Mouse (Mus musculus): Measurements from ENCODE around the gene Pdha2.

Pdha2 gene

DNA sequence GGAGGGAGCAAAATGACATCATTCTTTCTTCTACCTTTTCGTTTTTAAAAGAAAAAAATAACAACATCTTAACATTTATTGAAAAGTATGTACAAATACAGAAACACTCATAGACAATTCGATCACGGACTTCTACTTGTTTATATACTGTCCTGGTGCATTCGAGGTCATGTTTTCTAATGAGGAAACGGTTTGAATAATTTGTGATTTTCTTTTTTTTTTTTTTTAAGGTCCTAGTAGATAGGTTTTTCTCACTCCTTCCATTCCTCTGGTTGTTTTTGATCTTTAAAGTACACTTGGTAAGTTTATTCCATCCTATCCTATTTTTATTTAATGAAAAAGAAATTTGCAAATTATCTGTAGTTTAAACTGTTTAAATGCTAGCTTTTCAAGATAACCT is at the start of gene Pdha2:
Gene Pdha2, minus strand, starts transcription at position 101 of the 400 bp plus-strand sequence.
- DNase-seq (ENCODE audit: low read depth, low spot score), result no peak

DNA sequence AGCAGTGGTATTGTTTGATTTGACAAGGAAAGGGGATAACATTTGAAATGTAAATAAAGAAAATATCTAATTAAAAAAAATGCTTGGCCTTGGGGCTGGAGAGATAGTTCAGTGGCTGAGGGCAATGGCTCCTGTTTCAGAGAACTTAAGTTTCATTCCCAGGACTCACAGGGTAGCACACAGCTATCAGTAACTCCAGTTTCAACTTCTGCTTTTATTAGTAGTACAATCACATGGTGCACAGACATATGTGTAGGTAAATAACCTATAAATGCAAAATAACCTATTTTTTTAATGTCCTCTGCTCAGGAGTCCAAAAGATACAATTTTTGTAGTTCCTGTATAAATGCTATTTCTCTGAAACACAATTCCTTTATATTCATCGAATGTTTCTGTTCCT is 48.4 kb upstream of the Pdha2 start:
- no peak for DNase-seq (ENCODE audit: low read depth, low spot score)

DNA sequence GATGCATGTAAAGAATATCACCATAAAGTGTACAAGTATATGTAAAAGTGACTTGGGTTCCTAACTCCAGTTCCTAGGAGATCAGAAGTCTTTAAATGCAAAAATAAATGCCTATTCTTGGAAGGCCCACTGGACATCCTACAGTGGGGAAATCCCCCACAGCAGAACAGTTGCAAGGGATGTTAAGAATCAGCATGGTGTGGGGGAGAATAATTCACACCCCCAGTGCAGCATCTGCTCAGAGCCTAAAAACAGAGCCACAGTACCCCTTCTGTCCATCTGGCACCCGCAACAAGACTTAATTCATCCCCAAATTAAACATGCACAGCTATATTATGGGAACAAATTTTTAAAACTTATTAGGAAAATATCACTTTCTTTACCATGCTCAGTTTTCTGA is 39.3 kb upstream of the Pdha2 start:
- no peak for DNase-seq (ENCODE audit: low read depth, low spot score)

DNA sequence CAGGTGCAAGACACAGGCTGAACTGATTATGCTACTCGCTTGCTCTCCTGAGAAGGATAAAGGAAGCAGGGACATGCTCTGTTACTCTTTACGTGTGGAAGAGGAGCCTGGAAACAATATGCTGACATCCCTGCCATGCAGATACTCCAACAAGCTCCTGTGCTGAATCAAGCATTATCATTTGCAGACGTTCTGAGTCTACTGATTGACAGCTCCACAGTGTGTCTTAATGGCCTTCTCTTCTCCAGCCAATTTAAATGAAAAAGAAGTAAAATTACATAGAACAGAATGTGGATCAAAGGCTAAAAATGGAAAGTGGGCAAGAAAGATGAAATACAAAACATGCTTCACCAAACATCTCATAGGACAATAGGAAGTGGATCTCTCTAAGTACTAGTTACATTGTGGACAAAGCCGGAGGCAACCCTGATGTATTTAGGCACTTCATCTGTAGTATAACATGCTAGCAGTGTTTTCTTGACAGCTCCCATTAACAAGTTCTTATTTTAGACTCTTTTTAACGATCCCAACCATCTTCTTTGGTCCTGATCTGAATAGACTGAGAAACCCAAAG is 32.7 kb upstream of the Pdha2 start:
- DNase-seq (ENCODE audit: low read depth, low spot score), result no peak

DNA sequence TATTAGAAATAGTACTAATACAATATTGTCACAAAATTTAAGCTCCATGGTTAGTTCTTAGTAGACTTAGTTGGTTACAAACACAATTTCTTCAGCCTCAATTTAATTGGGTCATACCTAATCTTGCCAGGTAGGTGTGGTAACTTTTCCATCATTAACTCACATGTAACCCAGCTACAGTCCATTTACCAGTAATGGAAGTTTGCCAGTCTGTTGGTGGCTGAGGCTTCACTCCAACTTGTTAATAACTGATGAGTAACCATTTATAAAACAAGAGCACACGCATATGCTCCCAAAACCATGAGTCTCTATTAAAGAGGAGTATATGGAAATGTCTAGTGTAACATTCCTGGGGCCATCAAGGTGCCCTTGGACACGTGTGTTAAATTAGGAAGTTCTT is 25.9 kb upstream of the Pdha2 start:
- no peak for DNase-seq (ENCODE audit: low read depth, low spot score)

DNA sequence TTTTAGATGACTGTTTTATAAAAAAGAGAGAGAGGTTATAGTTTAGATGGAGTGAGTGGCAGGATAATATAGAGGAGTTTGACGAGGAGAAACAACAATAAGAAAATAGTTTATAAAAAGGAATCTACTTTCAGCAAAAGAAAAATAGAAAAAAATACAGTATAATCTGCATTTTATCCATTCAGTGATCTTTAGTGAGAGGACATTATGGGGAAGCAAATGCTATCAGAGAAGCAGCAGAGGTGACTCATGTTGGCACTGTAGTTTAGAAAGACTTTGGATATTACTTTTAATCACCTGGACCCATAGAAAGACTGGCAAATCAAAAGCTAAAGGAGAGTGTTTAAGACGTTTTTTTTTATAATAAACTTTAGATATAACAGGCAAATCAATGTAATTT is 17.0 kb upstream of the Pdha2 start:
- no peak for DNase-seq (ENCODE audit: low read depth, low spot score)

DNA sequence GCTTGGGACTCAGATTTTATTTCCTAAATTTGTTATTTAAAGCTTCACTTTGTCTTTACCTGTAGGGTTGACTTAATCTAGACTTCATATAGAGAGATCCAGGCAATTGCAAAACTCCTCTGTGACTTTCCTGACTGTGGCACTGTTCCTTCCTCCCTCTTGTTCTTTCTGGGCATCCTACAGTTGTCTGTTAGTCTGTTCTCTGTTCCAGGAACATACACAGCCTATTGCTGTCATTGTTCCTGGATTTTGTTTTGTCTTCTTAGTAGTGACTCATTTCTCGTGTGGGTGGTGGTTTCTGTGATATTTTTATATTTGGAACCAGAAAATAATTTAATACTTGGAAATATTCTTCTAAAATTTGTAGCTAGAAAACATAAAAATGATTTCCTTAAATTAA is 10.2 kb upstream of the Pdha2 start:
- no peak for DNase-seq (ENCODE audit: low read depth, low spot score)

DNA sequence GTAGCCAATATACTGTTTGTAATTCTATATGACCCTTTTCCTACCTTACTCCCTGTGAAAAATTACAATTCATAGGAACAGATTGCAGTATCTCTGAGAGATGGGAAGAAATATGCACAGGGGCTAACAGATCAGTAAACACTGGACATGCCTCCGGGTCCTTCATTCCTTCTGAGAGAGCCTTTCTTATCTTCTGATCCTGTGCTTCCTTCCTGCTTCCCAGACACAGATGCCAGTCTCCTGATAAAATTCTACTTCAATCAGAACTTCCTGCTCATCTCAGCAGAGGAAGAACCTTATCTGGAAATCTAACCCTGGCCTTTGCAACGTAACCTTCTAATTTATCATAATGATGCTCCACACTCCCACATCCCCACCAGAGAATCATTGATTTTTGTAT is 6.4 kb upstream of the Pdha2 start:
- no peak for DNase-seq (ENCODE audit: low read depth, low spot score)

DNA sequence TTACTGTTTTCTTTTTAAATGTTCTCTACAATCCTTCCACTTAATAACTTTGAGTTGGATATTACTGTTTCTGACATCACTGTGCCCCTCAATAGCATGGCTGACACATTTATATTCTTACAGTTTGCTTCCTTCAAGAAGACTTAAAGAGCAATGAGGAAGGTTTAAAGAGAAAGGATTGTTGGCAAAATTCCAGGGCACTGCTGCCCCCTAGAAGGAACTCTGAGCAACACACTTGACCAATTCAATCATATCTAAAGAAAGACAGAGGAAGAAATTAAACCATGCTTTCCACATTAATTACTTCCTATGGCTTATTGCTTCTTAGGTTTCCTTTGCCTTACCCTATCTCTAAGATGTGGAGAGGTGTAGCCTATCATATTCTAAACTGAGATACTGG is 4.8 kb upstream of the Pdha2 start:
- DNase-seq (ENCODE audit: low read depth, low spot score), result no peak

DNA sequence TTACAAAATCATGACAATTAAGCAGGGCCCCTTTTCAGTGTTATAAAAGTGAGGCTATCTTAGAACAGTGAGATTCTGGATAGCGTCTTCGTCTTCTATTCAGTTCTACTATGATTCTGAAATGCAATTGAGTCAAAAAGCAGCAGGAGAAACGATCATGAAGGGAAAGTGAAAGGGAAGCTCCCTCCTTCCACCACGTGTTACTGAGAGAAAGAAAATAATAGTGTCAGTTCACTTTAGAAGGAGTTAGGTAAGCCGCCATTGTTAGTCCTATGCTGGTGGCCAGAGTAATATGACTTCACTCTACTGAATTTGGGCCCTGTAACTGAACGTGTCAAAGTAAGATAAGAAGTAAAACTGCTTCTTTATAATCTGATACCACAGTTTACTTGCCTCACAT is 4.1 kb upstream of the Pdha2 start:
- DNase-seq (ENCODE audit: low read depth, low spot score), result no peak

DNA sequence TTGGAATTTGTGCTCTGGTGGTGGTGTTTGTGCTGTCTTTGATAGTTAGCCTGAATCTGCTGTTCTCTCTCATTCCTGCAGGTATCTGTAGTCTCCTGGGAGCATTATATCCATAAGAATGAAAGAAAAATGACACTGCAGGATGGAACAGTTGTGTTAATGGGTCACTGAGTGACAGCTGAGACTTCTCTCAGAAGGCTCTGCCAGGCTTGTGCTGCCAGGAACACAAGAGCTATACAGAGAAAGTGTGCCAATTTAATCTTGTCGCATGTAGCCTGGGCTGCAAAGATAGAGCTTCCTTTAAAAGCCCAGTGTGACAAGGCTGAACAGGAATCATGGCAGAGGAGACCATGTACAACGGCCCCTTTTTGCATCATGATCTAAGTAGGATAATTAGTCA is 2.6 kb upstream of the Pdha2 start:
- no peak for DNase-seq (ENCODE audit: low read depth, low spot score)

DNA sequence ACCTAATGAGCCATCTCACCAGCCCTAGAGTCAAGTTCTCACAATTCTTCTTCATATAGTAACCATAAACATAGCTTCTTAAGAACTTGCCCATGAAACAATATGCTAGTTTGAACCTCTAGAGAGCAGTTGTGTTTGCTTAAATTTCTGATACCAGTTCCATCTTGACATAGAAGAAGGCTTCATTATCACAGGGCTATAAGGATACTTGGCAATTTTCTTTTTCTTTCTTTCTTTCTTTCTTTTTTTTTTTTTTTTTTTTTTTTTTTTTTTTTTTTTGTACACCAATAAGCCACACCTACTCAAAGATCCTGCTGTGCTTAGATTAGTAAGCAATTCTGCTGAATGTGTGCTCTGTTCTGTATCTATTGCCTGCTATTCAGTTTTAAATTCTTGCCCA is 2.0 kb upstream of the Pdha2 start:
- DNase-seq (ENCODE audit: low read depth, low spot score), result no peak

DNA sequence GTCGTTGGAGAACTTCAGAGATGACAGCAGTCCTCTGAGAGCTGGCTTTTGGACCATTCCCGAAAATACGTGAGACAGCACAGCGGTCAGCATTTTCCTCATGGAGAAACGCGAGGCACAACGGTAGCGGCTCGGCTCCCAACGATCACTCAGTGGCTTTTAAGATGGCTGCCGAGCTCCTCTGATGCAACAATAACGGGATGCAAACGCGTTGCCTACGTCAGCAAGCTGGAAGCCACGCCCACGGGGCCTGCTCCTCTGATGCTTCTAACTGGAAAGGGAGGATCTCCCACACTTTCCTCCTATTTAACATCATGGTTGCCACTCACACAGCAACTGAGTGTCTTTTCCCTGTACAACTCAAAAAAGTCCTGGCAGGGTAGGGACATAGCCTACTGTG is 511 bp downstream of the Pdha2 start:
- DNase-seq (ENCODE audit: low read depth, low spot score), result no peak

DNA sequence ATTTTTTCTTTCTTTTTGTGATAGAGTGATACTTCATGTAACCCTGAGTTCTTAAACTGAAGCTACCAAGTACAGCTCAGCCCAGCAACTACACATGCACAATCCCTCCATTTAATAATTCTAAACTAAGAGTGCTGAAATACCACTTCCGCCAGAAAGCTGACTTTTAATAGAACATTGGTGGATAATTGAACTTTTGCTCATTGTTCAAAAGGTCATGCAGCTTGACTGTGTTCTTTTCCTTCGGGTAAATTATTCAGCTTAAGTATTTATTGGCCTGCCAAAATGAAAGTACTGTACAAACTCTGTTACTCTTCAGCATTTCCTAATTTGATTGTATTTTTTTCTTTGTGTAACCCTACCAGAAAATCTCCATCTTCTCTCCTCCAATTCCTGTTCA is 10.4 kb downstream of the Pdha2 start:
- no peak for DNase-seq (ENCODE audit: low read depth, low spot score)

DNA sequence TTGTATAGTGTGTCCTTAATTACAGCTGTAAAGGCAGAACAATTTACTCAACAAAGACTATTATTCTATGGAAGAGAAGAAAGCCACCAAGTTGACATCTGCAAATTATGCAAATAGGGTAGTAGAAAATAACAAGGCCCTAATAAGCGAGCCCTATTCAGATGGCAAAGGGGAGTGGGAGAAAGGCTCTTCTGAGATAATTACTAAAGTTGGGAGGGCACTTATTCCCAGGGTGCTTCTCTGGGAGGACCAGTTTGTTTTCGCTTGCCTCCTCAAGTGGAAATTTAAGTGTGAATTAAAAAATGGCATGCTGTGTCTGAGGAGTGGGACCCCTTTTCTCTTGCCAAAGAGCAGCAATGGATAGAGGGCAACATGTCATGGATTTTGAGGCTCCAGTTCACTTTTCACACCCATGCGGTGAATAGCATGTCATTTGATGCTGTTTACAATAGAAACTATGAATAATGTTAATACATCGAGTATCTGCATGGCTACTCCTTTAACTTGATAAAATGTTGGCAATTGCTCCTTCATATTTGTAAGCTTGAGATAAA is 14.8 kb downstream of the Pdha2 start:
- no peak for DNase-seq (ENCODE audit: low read depth, low spot score)

DNA sequence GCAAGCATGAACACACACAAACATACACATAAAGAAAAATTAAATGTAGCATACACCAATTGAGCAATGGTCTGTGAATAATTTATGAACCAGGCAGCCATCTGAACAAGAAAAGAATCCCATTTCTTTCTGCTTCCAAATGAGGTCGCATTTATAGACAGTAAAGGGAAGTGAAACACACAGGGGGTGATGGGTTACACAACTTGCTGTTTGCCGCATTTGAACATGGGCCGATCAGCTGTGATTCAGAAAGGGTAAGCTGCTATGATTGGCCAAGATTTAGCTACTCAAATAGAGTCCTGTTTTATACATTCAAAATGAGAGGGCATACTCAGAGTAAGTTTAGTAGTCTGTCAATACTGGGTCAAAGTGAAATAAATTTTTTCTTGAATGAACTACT is 20.5 kb downstream of the Pdha2 start:
- DNase-seq (ENCODE audit: low read depth, low spot score), result no peak

DNA sequence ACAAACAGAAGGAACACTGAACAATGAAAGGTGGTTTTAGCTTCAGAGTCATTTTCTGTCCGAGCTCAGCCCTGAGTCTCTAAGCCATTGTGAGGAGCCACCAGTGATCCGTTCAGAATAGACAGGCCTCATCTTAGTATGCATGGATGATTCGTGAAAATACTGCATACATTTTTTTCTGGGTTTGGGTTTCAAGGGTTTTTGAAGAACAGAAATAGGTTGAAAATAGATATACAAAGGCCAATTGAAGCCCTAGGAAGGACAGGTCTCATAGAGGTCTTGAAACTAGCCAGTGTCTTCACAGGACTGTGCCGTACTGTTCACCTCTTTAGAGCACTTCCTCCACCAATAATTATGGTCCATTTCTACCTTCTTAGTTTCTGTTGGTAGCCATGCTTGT is 21.7 kb downstream of the Pdha2 start:
- DNase-seq (ENCODE audit: low read depth, low spot score), result no peak

DNA sequence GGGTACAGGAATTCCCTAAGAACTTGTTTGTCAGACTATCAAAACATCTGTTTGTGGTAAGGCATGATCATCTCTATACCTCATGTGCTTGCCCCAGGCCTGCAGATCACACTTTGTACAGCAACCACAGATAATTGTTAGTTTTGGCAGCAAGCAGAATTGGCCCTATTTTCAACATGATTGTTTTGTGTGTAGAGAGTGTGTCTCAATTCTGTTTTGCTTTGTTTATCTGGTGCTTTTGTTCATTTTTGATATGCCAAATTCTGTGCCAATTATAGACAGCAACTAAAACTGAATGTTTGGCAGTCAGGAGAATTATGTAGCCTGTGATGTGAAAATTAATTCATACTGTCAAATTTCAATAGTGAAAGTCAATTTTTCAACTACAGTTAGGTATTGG is 51.2 kb downstream of the Pdha2 start:
- no peak for DNase-seq (ENCODE audit: low read depth, low spot score)

All from skeletal muscle tissue, adult 2 months (tissue).